Mouse (Mus musculus) lung, embryonic 16.5 days (tissue): ENCODE measurements around the gene Rfk. TPM values are rescaled to one million over a fixed set of nuclear protein-coding genes. Genes with fewer than 3 reads are reported as not detected.

Source experiments
- ATAC-seq: fragments of 200-750 bp; cut with Nextera tagmentation; 2 replicates; pipeline ENCODE4 v1.8.0; 2017; ENCODE audit warnings: low read depth, mild to moderate bottlenecking, moderate library complexity
- H3K27ac ChIP-seq: fragments of 300-500 bp; sonication (generic); 2 replicates; pipeline ENCODE4 v1.5.1; 2014; ENCODE audit warnings: mild to moderate bottlenecking, control low read depth, low read length
- H3K27me3 ChIP-seq: fragments of 300-500 bp; sonication (generic); 2 replicates; pipeline ENCODE4 v1.6.1; 2014; ENCODE audit warnings: low read depth, low read length, mixed read lengths; ENCODE audit not compliant: control insufficient read depth, insufficient read depth
- H3K36me3 ChIP-seq: fragments of 300-500 bp; sonication (generic); 2 replicates; pipeline ENCODE4 v1.6.1; 2014; ENCODE audit warnings: low read length; ENCODE audit not compliant: control insufficient read depth, insufficient read depth
- H3K4me1 ChIP-seq: fragments of 300-500 bp; sonication (generic); replicated peaks from 2 replicates; pipeline ENCODE4 v1.6.1; 2014; ENCODE audit warnings: low read length, mixed read lengths; ENCODE audit not compliant: control insufficient read depth, insufficient read depth
- H3K4me2 ChIP-seq: fragments of 300-500 bp; sonication (generic); 2 replicates; pipeline ENCODE4 v1.6.1; 2014; ENCODE audit warnings: low read depth, low read length, control low read depth
- H3K4me3 ChIP-seq: fragments of 300-500 bp; sonication (generic); 2 replicates; pipeline ENCODE4 v1.5.1; 2014; ENCODE audit warnings: mild to moderate bottlenecking, low read length, control low read depth
- H3K9ac ChIP-seq: fragments of 300-500 bp; sonication (generic); 2 replicates; pipeline ENCODE4 v1.6.1; 2014; ENCODE audit warnings: low read length, control low read depth
- H3K9me3 ChIP-seq: fragments of 300-500 bp; sonication (generic); 2 replicates; pipeline ENCODE4 v1.6.1; 2016; ENCODE audit warnings: low read length; ENCODE audit not compliant: control insufficient read depth
- WGBS: fragments of 180-500 bp; shearing (Covaris S2); extraction: QIAGEN DNeasy Blood & Tissue Kit; methylation state at CpG from one replicate; pipeline ENCODE4 v1.1.7; 2014; 5-methylcytosine and 5-hydroxymethylcytosine counted together
- polyA plus RNA-seq: library from polyadenylated mRNA; unstranded; fragments of >200 nt; fragmentation: Nextera tagmentation; extraction: Ambion mirVana; gene quantifications from 2 replicates; pipeline ENCODE4 v1.2.1, GENCODE M21; 2015

Rfk gene
- polyA plus RNA-seq, 1 experiment from 2014 or later = 65.2 TPM

- Histone ChIP-seq H3K27me3 (no peaks in the 10 kb centered on the region; the same call in 1 of the 2 replicates), H3K36me3 (no peaks in the 10 kb centered on the region), H3K9ac (peak overlapping the region; percentile 60), H3K4me3 (peak overlapping the region; percentile 60), H3K27ac (no peak overlapping the region), H3K4me2 (peak overlapping the region; percentile 96), H3K9me3 (no peaks in the 10 kb centered on the region), H3K4me1 (0 out of 2 replicates have a peak, but pooled peaks cover 5% of the 10 kb centered on the region)
- ATAC-seq = peak; percentile 90
- 2% methylated on average over 49 of the region's 50 CpGs for WGBS
Observed at GRCm38 (mm10) chr19:17355950-17356867, 37.6 kb upstream of the Rfk start.

- H3K4me1 ChIP-seq = 0 out of 2 replicates have a peak, but pooled peaks cover 5% of the 10 kb centered on the region
- no peaks in the 10 kb centered on the region for H3K9me3 ChIP-seq
- 63% methylated on average over 6 of the region's 6 CpGs for WGBS
- no peak for ATAC-seq
- H3K27ac ChIP-seq = no peak overlapping the region
- no peaks in the 10 kb centered on the region; the same call in 1 of the 2 replicates for H3K27me3 ChIP-seq
- peak overlapping the region; percentile 96 for H3K4me2 ChIP-seq
- H3K4me3 ChIP-seq = no peak overlapping the region; the same call in 1 of the 2 replicates
- no peak overlapping the region for H3K9ac ChIP-seq
- H3K36me3 ChIP-seq = no peaks in the 10 kb centered on the region
Observed at GRCm38 (mm10) chr19:17356932-17357331, 36.9 kb upstream of the Rfk start.

GRCm38 (mm10) chr19:17357391-17357790 is 36.5 kb upstream of the Rfk start:
- ATAC-seq = no peak
- H3K9ac ChIP-seq = no peak overlapping the region
- no peaks in the 10 kb centered on the region for H3K36me3 ChIP-seq
- no peak overlapping the region for H3K4me2 ChIP-seq
- no peaks in the 10 kb centered on the region; the same call in 1 of the 2 replicates for H3K27me3 ChIP-seq
- no peak overlapping the region for H3K27ac ChIP-seq
- 0 out of 2 replicates have a peak, but pooled peaks cover 5% of the 10 kb centered on the region for H3K4me1 ChIP-seq
- WGBS = 62% methylated on average over 3 of the region's 3 CpGs
- H3K9me3 ChIP-seq = no peaks in the 10 kb centered on the region
- H3K4me3 ChIP-seq = no peak overlapping the region

- no peak overlapping the region for H3K4me3 ChIP-seq
- H3K9me3 ChIP-seq = no peaks in the 10 kb centered on the region
- H3K27ac ChIP-seq = no peak overlapping the region
- 61% methylated on average over 14 of the region's 14 CpGs for WGBS
- H3K27me3 ChIP-seq = no peaks in the 10 kb centered on the region; the same call in 1 of the 2 replicates
- H3K9ac ChIP-seq = no peak overlapping the region
- H3K36me3 ChIP-seq = no peaks in the 10 kb centered on the region
- 0 out of 2 replicates have a peak, but pooled peaks cover 5% of the 10 kb centered on the region for H3K4me1 ChIP-seq
- peak overlapping the region; percentile 12; the same call in 1 of the 2 replicates for H3K4me2 ChIP-seq
- ATAC-seq = peak; percentile 45
Observed at GRCm38 (mm10) chr19:17359315-17359890, 34.4 kb upstream of the Rfk start.

GRCm38 (mm10) chr19:17361181-17361580 is 32.7 kb upstream of the Rfk start:
- 67% methylated on average over 2 of the region's 2 CpGs for WGBS
- no peaks in the 10 kb centered on the region for H3K4me1 ChIP-seq
- no peak overlapping the region for H3K4me2 ChIP-seq
- H3K9ac ChIP-seq = no peak overlapping the region
- no peak overlapping the region for H3K4me3 ChIP-seq
- no peak overlapping the region for H3K27ac ChIP-seq
- no peaks in the 10 kb centered on the region for H3K27me3 ChIP-seq
- ATAC-seq = no peak
- H3K36me3 ChIP-seq = no peaks in the 10 kb centered on the region
- no peaks in the 10 kb centered on the region for H3K9me3 ChIP-seq

GRCm38 (mm10) chr19:17364741-17365140 is 29.1 kb upstream of the Rfk start:
- no peak for ATAC-seq
- WGBS = 43% methylated on average over 3 of the region's 3 CpGs
- Histone ChIP-seq H3K4me1 (no peaks in the 10 kb centered on the region), H3K4me3 (no peak overlapping the region), H3K4me2 (no peak overlapping the region), H3K27ac (no peak overlapping the region), H3K9me3 (no peaks in the 10 kb centered on the region), H3K36me3 (no peaks in the 10 kb centered on the region), H3K27me3 (no peaks in the 10 kb centered on the region), H3K9ac (no peak overlapping the region)

- Histone ChIP-seq H3K36me3 (no peaks in the 10 kb centered on the region), H3K4me1 (no peaks in the 10 kb centered on the region), H3K4me3 (no peak overlapping the region), H3K27ac (no peak overlapping the region), H3K4me2 (no peak overlapping the region), H3K9me3 (no peaks in the 10 kb centered on the region), H3K27me3 (no peaks in the 10 kb centered on the region), H3K9ac (no peak overlapping the region)
- no peak for ATAC-seq
- WGBS = 84% methylated on average over 8 of the region's 8 CpGs
Observed at GRCm38 (mm10) chr19:17366364-17367090, 27.3 kb upstream of the Rfk start.

- ATAC-seq = no peak
- H3K4me3 ChIP-seq = no peak overlapping the region
- H3K36me3 ChIP-seq = no peaks in the 10 kb centered on the region
- H3K4me1 ChIP-seq = no peaks in the 10 kb centered on the region
- H3K9ac ChIP-seq = no peak overlapping the region
- no peaks in the 10 kb centered on the region for H3K27me3 ChIP-seq
- H3K9me3 ChIP-seq = no peaks in the 10 kb centered on the region
- no peak overlapping the region for H3K4me2 ChIP-seq
- 75% methylated on average over 9 of the region's 9 CpGs for WGBS
- no peak overlapping the region for H3K27ac ChIP-seq
Observed at GRCm38 (mm10) chr19:17368557-17368956, 25.3 kb upstream of the Rfk start.

GRCm38 (mm10) chr19:17369581-17369980 is 24.3 kb upstream of the Rfk start:
- 38% methylated on average over 7 of the region's 7 CpGs for WGBS
- Histone ChIP-seq H3K36me3 (no peaks in the 10 kb centered on the region), H3K9ac (no peak overlapping the region), H3K27me3 (no peaks in the 10 kb centered on the region), H3K4me2 (no peak overlapping the region), H3K27ac (no peak overlapping the region), H3K4me3 (no peak overlapping the region), H3K4me1 (no peaks in the 10 kb centered on the region), H3K9me3 (no peaks in the 10 kb centered on the region)
- ATAC-seq = no peak
